Mouse (Mus musculus) liver, postnatal 0 days (tissue): ENCODE measurements around the gene Bahcc1. TPM values are rescaled to one million over a fixed set of nuclear protein-coding genes. Genes with fewer than 3 reads are reported as not detected.

ENCODE experiments used
- ATAC-seq: fragments of 200-750 bp; cut with Nextera tagmentation; 2 replicates; pipeline ENCODE4 v1.8.0; 2017; ENCODE audit warnings: mild to moderate bottlenecking, moderate library complexity
- DNase-seq: peaks from one replicate; pipeline ENCODE4 v3.0.0-alpha.2; 2016
- H3K27ac ChIP-seq: fragments of 300-500 bp; sonication (generic); 2 replicates; pipeline ENCODE4 v1.5.1; 2014; ENCODE audit warnings: antibody characterized with exemption, moderate library complexity, mild to moderate bottlenecking, low read depth
- H3K27me3 ChIP-seq: fragments of 300-500 bp; sonication (generic); 2 replicates; pipeline ENCODE4 v1.6.1; 2014; ENCODE audit warnings: low read length, control low read depth, mixed read lengths; ENCODE audit not compliant: insufficient read depth
- H3K36me3 ChIP-seq: fragments of 300-500 bp; sonication (generic); replicated peaks from 2 replicates; pipeline ENCODE4 v1.6.1; 2014; ENCODE audit warnings: mild to moderate bottlenecking, control low read depth, low read length, moderate library complexity, mixed read lengths; ENCODE audit not compliant: insufficient read depth
- H3K4me1 ChIP-seq: fragments of 300-500 bp; sonication (generic); 2 replicates; pipeline ENCODE4 v1.6.1; 2014; ENCODE audit warnings: antibody characterized with exemption, mild to moderate bottlenecking, control low read depth; ENCODE audit not compliant: insufficient read depth
- H3K4me2 ChIP-seq: fragments of 300-500 bp; sonication (generic); 2 replicates; pipeline ENCODE4 v1.6.1; 2014; ENCODE audit warnings: low read depth, mild to moderate bottlenecking, low read length, moderate library complexity, mixed read lengths
- H3K4me3 ChIP-seq: fragments of 300-500 bp; sonication (generic); 2 replicates; pipeline ENCODE4 v1.5.1; 2014; ENCODE audit warnings: low read depth, low read length
- H3K9ac ChIP-seq: fragments of 300-500 bp; sonication (generic); replicated peaks from 2 replicates; pipeline ENCODE4 v1.6.1; 2014; ENCODE audit warnings: mild to moderate bottlenecking, moderate library complexity
- H3K9me3 ChIP-seq: fragments of 300-500 bp; sonication (generic); 2 replicates; pipeline ENCODE4 v1.6.1; 2016; ENCODE audit warnings: mild to moderate bottlenecking, control low read depth, low read length, mixed read lengths
- CTCF ChIP-seq: sonication (generic); IDR thresholded peaks from 2 replicates; pipeline ENCODE4 v1.5.1; 2016; ENCODE audit warnings: antibody characterized with exemption, low read depth
- EP300 ChIP-seq: IDR thresholded peaks from 2 replicates; pipeline ENCODE4 v1.6.1; 2016; ENCODE audit warnings: antibody characterized with exemption, low read depth, mild to moderate bottlenecking
- WGBS: fragments of 180-500 bp; shearing (Covaris S2); extraction: QIAGEN DNeasy Blood & Tissue Kit; methylation state at CpG from one replicate; pipeline ENCODE4 v1.1.7; 2014; ENCODE audit not compliant: insufficient replicate concordance; 5-methylcytosine and 5-hydroxymethylcytosine counted together
- polyA plus RNA-seq: library from polyadenylated mRNA; unstranded; fragments of >200 nt; fragmentation: Nextera tagmentation; extraction: Ambion mirVana; gene quantifications from 2 replicates; pipeline ENCODE4 v1.2.1, GENCODE M21; 2015

Gene Bahcc1
- polyA plus RNA-seq, 1 experiment from 2014 or later = 1.1 TPM

DNA sequence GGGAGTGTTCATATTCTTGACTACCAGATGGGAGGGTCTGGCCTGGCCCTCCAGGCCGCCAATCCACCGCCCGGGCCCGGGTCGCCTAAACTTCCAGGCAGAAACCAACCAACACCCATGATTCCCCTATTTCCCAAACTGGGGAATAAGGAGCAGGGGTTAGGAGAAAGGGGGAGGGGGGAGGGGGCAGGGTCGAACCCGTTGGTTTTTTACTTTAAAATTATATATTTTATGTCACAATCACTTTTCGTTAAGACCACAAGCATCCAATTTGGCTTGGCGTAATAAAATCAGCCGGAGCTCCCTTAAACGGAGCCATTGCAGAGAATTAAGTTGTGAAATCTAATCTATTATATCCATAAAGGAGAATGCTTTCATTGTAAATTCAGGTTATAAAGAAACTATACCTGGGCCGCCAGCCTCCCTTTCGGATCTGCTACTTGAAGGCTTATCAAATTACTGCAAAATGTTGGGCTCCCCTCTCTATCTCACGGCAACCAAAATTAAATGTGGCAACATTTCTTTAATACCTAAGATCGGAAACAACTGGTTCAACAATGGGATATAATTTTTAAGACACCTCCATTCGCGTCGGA lies 46.5 kb upstream of the Bahcc1 start:
- H3K4me1 ChIP-seq = peaks cover 15% of the 10 kb centered on the region
- no peaks in the 10 kb centered on the region for H3K9me3 ChIP-seq

DNA sequence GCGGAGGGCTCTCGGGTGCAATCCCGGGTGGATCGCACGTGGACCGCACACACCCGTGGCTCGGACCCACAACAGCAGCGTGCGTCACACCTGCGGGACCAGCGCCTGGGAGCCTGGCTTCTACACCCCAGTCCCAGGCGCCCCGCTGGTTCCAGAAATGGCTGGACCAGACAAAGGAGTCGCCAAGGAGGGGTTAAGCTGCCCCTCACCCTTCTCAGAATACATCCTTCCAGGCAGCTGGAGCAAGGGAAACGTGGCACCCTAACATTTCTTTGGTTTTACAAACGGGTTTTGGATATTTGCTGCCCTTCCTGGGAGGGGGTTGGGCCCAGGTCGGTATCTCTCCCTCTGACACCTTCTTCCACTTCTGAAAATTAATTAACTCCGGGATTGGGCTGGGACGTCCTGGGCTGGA lies 45.9 kb upstream of the Bahcc1 start:
- ATAC-seq = no peak
- TF ChIP-seq CTCF = no peak
- TF ChIP-seq EP300 = no peak
- Histone ChIP-seq H3K4me3 (peak overlapping the region; percentile 68), H3K9ac (peak overlapping the region; percentile 76), H3K4me1 (peaks cover 15% of the 10 kb centered on the region), H3K27ac (no peak overlapping the region; the same call in 1 of the 2 replicates), H3K36me3 (no peaks in the 10 kb centered on the region), H3K4me2 (peak overlapping the region; percentile 83), H3K27me3 (peaks cover 48% of the 10 kb centered on the region), H3K9me3 (no peaks in the 10 kb centered on the region)
- 18% methylated on average over 20 of the region's 20 CpGs for WGBS
- peak; percentile 44 for DNase-seq

More for the DNA sequence above, 46.5 kb upstream of the Bahcc1 start:
- TF ChIP-seq CTCF = no peak
- TF ChIP-seq EP300 = no peak
- 24% methylated on average over 18 of the region's 18 CpGs for WGBS
- H3K27ac ChIP-seq = peak overlapping the region; percentile 77
- H3K4me2 ChIP-seq = peak overlapping the region; percentile 83
- ATAC-seq (no peak), DNase-seq (no peak)
- peak overlapping the region; percentile 68 for H3K4me3 ChIP-seq
- H3K9ac ChIP-seq = peak overlapping the region; percentile 76
- H3K36me3 ChIP-seq = no peaks in the 10 kb centered on the region
- H3K27me3 ChIP-seq = peaks cover 48% of the 10 kb centered on the region

DNA sequence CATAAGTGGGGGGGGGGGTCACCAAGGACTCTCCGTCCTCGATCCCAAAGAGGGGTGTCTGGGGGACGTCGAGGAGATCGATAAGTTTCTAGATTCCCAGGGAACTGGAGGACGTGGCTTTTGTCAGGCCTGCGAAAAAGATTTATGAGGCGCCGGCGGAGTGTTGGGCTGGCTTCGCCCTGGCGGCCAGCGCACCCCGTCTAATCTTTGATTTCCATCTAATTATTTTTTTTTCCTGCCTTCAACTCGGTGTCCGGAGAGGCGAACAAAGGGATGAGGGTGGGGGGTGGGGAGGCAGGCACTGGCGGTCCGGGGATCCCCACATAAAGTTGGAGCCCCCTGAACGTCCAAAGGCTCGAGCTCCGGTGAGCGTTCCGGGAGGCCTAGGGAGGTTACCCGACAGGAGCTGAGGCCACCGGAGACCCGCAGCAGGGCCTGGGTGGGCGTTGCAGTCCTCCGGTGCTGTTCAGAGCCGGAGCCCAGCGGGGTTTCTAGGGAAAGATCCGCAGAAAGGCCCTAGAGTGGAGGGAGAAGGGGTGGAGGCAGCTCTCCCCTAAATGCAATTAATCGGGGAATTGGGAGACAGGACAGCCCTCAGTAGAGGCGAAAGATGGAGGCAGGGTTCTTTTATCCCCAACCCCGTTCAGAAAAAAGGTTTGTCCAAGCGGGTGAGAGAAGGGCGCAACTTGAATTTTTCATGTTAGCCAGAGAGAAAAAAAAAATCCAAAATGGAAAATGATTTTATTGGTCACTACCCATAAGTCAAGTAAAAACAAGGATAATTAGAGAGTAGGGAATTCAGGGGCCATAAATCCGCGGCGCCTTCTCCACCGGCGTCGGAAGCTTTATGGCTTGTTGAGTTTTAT lies 45.3 kb upstream of the Bahcc1 start:
- TF ChIP-seq CTCF = no peak
- TF ChIP-seq EP300 = no peak
- Histone ChIP-seq H3K9ac (peak overlapping the region; percentile 76), H3K4me3 (peak overlapping the region; percentile 68), H3K9me3 (no peaks in the 10 kb centered on the region), H3K36me3 (no peaks in the 10 kb centered on the region), H3K27me3 (peaks cover 48% of the 10 kb centered on the region), H3K4me2 (peak overlapping the region; percentile 83), H3K27ac (peak overlapping the region; percentile 41), H3K4me1 (peaks cover 15% of the 10 kb centered on the region)
- WGBS = 9% methylated on average over 43 of the region's 43 CpGs
- DNase-seq (peak; percentile 36), ATAC-seq (no peak)

DNA sequence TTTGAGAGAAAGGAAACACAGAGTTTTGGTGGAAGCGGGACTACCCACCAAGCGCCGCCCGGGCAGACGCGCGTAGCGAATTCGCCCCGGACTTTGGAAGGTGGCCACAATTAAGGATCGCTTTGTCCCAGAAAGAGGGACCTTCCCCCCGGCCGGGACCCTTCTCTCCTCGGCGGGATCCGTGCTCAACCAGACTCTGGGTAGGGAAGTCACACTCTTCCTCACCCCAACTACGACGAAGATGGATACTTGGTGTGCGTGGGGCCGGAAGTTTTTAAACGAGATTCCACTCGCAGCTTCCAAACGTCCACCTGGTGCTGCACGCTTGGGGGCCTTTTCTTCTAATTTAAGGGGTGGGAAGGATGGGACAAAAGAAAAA lies 44.7 kb upstream of the Bahcc1 start:
- Histone ChIP-seq H3K4me3 (peak overlapping the region; percentile 68), H3K36me3 (no peaks in the 10 kb centered on the region), H3K4me2 (peak overlapping the region; percentile 83), H3K4me1 (peaks cover 15% of the 10 kb centered on the region), H3K27me3 (peaks cover 48% of the 10 kb centered on the region), H3K9ac (peak overlapping the region; percentile 76), H3K9me3 (no peaks in the 10 kb centered on the region), H3K27ac (peak overlapping the region; percentile 87)
- TF ChIP-seq CTCF (no peak), EP300 (no peak)
- WGBS = under 1% methylated on average over 24 of the region's 24 CpGs
- DNase-seq (peak; percentile 36), ATAC-seq (no peak)

DNA sequence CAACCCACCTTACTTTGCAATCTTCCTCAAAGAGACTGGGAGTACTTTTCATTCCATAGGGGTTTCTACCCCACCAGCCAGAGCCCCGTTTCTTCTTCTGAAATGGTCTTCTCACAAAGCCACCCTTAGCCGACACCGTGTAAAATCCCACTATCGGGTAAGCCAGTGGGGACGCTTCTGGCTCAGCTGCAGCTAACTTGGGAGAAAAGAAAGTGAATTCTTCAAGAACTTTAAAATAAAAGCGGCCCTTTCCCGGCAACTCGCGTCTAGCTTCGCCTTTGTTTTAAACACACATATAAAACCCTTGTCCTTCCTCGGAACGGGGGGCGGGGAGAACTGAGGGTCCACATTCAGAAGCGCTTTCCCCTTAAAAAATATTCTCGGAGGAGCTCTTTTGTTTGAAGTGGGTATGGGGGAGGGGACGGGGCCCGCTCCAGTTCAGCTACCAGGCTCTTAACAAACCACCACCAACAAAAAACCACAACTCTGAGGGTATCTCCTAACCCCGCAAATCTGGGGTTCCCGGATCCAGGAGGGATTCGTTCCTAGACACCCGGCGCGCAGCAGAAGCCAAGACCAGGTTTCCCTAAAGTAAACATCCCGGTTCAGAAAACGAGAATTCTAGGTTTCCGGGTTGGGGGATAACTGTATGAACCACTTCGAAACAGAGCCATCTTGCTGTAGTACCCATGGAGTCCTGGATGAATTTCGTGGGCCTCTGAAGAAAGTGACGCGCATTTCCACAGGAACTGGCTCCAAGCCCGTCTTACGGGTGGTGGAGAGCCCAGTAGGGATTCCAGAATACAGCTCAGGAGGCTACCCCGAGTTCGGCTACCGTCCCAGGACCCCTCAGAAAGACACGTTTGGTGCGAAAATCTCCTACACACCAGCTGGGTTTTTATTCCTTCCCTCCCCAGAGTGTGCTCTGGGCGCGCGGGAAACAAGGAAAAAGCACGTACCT lies 44.0 kb upstream of the Bahcc1 start:
- H3K4me1 ChIP-seq = peaks cover 15% of the 10 kb centered on the region
- peak overlapping the region; percentile 83 for H3K4me2 ChIP-seq
- under 1% methylated on average over 40 of the region's 41 CpGs for WGBS
- no peaks in the 10 kb centered on the region for H3K9me3 ChIP-seq
- H3K27ac ChIP-seq = peak overlapping the region; percentile 87
- no peaks in the 10 kb centered on the region for H3K36me3 ChIP-seq
- peak; percentile 47 for DNase-seq
- ATAC-seq = no peak
- no peak for TF ChIP-seq EP300
- no peak for TF ChIP-seq CTCF
- peaks cover 48% of the 10 kb centered on the region for H3K27me3 ChIP-seq
- H3K9ac ChIP-seq = peak overlapping the region; percentile 76
- peak overlapping the region; percentile 68 for H3K4me3 ChIP-seq
